Mouse (Mus musculus): ENCODE results near the gene Rrp36.

Gene Rrp36

DNA sequence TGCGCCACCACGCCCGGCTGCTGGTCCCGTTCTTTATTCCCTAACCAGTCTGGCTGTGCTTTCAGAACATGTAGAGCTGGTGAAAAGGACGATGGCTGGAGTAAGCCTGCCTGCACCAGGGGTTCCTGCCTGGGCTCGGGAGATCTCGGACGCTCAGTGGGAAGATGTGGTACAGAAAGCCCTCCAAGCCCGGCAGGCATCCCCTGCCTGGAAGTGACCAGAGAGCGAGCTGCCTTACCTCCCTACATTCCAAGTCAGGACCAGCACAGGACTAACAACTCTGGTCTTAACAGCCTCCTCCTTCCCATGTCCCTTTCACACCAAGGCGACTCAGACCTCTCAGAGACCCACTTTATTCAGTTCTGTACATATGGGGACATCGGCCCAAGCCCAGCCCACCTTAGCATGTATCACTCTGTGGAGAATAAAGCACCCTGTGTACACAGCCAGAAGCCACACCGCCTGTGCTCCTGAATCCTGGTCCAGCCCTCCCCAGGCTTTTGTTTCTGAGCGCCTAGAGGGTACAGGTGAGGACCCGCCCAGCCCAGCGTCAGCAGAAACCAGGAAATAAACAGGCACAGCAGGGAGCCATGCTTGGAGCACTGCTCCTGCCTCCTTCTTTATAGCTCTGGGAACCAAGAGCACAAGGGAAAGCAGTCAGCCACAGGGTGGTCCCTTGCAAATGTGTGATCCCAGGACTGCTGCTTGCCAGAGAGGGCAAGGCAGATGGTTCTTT is 8.7 kb upstream of the Rrp36 start:
- no peak for DNase-seq

DNA sequence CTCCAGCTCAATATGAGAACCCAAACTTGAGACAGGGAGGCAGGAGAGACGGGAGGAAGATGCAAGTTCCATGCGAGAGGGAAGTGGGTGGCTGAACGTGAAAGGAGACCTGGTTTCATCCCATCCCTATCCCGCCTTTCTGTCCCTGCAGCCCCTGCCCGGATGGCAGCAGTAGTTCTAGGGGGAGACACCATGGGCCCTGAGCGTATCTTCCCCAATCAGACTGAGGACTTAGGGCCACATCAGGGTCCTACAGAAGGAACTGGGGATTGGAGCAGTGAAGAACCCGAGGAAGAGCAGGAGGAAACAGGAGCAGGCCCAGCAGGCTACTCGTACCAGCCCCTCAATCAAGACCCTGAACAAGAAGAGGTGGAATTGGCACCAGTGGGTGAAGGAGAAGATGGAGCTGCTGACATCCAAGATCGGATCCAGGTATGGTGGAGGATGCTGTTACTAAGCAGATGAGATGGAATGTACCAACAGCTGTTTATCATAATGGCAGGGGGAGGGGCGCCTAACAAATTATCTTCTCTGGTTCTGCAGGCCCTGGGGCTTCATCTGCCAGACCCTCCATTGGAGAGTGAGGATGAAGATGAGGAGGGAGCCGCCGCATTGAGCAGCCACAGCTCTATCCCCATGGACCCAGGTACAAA is 7.4 kb upstream of the Rrp36 start:
- DNase-seq: no peak

DNA sequence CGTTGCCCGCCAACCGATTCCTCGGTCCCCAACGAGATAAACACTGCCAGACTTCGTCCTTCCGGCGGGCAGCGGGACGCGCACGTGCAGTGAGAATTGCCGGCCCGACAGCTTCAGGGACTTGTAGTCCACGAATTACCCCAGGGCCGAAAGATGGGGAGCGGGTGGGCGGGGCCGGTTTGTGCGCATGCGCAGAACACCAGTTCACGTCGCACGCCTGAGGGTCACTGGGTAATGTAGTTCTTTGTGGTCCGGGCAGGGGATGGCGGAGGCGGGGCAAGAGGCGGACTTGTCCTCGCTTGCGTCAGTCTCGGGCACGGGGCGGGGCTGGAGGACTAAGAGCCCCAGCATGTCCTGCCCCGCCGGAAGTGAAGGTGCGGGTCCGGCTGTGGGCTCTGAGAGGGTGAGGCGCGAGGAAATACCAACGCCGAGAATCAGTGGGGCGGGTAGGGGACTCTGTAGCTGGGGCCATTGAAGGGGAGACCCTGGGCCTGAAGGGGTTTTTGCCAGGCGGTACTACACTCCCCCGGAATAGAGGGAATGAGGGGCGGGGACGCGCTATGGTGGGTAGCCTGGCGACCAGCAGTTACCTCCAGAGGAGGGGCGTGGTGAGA is 6.7 kb upstream of the Rrp36 start, which contains the start of gene Klhdc3:
TSS of gene Klhdc3 (minus strand) at position 155 of the 614 bp plus-strand sequence.
- DNase-seq: peak; percentile 99

DNA sequence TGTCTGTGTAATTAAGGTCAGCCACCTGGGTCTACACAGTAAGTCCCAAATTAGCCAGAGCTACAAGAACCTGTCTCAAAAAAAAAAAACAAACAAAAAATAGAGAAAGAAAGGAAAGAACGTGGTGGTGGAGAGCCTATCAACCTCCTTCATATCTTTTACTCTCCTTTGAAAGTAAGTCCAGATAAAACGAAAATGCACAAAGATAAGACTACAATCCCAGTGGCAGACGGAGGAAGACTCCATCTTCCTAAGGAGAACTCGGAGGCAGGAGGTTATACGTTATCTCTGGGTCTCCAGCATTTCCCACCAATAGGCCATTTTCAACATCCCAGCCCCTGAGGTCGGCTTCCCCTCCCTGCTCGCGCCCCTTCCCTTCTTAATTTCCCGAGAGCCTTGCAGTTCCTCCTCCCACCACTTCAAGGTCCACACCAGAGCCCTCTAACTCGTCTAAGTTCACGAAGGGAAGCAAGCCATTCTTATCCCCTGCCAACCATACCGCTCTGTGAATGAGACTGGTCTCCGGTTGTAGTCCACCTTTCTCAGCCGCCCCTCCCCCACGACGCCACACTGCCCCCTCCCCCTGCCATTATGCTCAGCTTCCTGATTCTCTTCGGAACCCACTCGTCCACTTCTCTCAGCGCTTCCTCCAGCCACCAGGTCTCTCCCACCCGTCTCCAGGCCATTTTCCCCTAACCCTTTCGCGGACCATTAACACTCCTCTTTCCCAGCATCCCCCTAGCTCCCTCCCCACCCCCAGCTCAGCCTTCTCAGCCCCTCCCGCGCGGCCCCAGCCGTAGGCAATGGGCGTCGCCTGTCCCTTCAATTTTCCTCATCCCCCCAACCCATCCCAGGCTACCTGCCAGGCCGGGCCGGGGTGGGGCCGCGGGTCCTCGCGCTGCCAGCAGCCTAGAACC is 5.9 kb upstream of the Rrp36 start:
- peak; percentile 45 to 75 for DNase-seq

DNA sequence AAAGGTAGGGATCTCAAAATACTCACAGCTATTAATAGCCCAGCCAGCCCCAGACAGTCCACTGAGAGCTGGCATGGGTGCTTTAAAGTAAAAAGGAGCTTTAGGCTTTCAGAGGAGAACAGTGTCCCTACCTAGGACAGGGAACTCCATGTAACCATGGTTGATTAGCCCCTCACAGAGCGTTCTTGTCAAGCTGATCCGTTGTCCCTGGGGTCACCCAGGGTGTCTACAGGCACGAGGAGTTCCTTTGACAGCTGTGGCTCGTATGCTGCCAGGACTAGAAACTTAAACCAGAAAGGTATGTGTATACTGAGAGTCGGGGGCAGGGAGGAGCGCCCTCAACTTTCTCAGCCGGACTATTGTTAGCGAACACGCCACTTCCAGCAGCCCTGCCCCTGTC is 4.8 kb upstream of the Rrp36 start:
- DNase-seq: no peak

DNA sequence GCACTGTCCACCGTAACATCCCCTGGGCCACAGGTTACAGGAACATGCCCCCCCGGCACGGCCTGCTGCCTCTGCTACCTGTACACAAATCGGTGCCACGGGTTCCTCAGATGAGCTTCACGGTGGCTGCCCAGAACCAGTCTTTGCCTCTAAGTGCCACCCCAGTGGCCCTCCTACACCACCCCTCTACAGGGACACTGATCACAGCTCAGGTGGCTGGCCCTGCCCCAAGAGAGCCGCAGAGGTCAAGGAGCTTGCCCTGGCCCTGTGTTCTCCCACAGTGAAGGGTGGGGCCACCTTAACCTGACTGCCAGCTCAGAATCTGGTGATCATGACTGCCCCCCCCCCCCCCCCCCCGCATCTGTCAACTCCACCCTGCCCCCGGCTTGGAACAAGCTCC is 4.3 kb upstream of the Rrp36 start, which contains the start of gene Mea1:
TSS of gene Mea1 (plus strand) at position 378 of the 400 bp plus-strand sequence.
- DNase-seq: peak; percentile 47 to 53

- DNase-seq: peak; percentile 14 to 44
These were observed 555 bp upstream of the Rrp36 start for GRCm38 (mm10) chr17:46674530-46675283.

DNA sequence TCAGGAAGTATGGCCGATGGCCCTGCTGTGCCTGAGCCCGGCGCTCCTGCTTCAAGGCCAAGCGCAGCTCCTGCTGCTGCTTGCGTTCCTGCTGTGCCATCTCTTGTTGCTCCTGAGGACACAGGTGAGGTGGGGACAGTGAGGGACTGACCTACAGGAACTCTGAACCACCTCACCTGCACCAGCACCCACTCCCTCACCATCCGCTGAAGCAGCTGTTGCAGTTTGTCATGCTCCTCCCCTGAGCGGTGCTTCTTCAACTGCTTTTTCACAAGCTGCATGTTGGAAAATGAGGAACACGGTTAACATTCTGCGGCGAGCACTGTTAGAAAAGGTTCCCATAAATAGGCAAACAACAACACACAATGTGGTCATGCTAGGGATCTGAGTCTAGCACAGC is 4.2 kb downstream of the Rrp36 start:
- no peak for DNase-seq

DNA sequence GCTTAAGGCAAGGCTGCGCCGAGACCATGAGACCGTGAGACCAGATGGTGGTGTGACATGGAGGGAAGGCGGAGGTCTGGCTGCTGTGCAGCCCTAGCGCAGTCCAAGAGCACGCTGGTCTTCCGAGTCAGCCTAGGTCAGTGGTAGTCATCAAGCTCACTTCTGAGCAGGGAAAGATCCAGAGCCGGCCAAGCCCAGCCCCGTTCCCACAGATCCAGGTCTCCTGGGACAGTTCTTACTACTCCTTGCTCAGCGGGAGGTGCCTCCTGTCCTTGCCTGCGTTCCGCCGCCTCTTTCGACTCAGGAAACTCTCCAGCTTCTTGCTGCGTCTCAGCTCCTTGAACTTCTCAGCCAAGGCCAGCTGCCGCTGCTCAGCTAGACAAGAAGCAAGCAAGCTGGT is 6.4 kb downstream of the Rrp36 start:
- no peak for DNase-seq

DNA sequence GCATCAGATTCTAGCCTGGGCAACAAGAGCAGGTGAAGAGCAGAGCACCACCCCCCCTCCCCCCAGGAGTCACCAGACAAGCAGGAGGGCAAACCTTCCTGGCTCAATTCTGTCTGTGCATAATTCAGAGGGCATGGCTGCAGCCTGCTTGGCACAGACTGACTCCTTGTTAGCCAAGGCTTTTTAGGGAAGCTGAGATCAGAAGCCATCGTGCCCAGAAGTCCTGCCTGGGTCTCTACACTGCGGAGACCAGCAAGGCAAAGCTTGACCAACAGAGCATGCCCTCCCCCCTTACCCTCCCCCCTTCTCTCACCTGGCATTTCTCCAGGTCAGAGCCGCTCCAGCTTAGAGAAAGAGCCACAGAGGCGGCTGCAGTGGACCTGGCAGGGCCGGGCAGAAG is 11.4 kb downstream of the Rrp36 start:
- DNase-seq: peak; percentile 34 to 57

- DNase-seq: no peak
These were observed 12.2 kb downstream of the Rrp36 start for GRCm38 (mm10) chr17:46661981-46662380.

GRCm38 (mm10) chr17:46661351-46661750 is 12.8 kb downstream of the Rrp36 start:
- no peak for DNase-seq

GRCm38 (mm10) chr17:46656054-46656453 is 18.1 kb downstream of the Rrp36 start:
- DNase-seq: no peak

GRCm38 (mm10) chr17:46651755-46652547 is 22.2 kb downstream of the Rrp36 start:
- DNase-seq: no peak

GRCm38 (mm10) chr17:46651292-46651691 is 22.9 kb downstream of the Rrp36 start:
- no peak for DNase-seq

- peak; percentile 95 to 96 for DNase-seq
These were observed 23.7 kb downstream of the Rrp36 start, which contains the start of gene Cul7 for GRCm38 (mm10) chr17:46650232-46651031. Gene Cul7, plus strand, starts transcription at chr17:46650337.

- DNase-seq: peak in 1 of 2 experiments; percentile 50
These were observed 24.3 kb downstream of the Rrp36 start for GRCm38 (mm10) chr17:46649811-46650210.

GRCm38 (mm10) chr17:46648436-46648835 is 25.7 kb downstream of the Rrp36 start:
- no peak for DNase-seq

DNA sequence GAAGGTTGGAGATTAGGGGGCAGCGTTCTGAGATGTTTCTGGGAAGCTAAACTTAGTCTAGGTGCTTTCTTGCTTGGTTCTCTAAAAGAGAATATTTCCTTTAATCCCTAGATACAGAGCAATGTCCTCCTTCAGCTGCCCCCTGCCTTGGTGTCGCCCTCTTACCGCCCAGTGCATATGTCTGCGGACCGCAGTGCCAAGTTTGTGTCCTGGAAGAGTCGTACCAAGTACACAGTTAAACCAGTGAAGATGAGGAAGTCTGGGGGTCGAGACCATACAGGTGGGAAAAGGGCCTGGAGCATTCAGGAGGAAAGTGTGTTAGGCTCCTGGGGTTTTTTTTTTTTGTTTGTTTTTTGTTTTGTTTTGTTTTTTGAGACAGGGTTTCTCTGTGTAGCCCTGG is 26.9 kb downstream of the Rrp36 start:
- DNase-seq: no peak

- DNase-seq: no peak
These were observed 27.9 kb downstream of the Rrp36 start for GRCm38 (mm10) chr17:46646322-46646662.
